Mouse (Mus musculus) midbrain, embryonic 16.5 days (tissue): ENCODE measurements around the gene Vps37b. TPM values are rescaled to one million over a fixed set of nuclear protein-coding genes. Genes with fewer than 3 reads are reported as not detected.

Experiments
- ATAC-seq: fragments of 200-750 bp; cut with Nextera tagmentation; 2 replicates; pipeline ENCODE4 v1.8.0; 2017; ENCODE audit warnings: moderate TSS enrichment
- H3K27ac ChIP-seq: fragments of 300-500 bp; sonication (generic); 2 replicates; pipeline ENCODE4 v1.5.1; 2014; ENCODE audit warnings: mild to moderate bottlenecking, low read length, mixed read lengths
- H3K27me3 ChIP-seq: fragments of 300-500 bp; sonication (generic); 2 replicates; pipeline ENCODE4 v1.6.1; 2014; ENCODE audit warnings: low read depth, low read length, mixed read lengths; ENCODE audit not compliant: control insufficient read depth, insufficient read depth
- H3K36me3 ChIP-seq: fragments of 300-500 bp; sonication (generic); 2 replicates; pipeline ENCODE4 v1.6.1; 2014; ENCODE audit warnings: mild to moderate bottlenecking, low read length, moderate library complexity, mixed read lengths; ENCODE audit not compliant: control insufficient read depth, insufficient read depth
- H3K4me1 ChIP-seq: fragments of 300-500 bp; sonication (generic); 2 replicates; pipeline ENCODE4 v1.6.1; 2014; ENCODE audit warnings: mild to moderate bottlenecking, low read length, mixed read lengths; ENCODE audit not compliant: control insufficient read depth, insufficient read depth
- H3K4me2 ChIP-seq: fragments of 300-500 bp; sonication (generic); 2 replicates; pipeline ENCODE4 v1.6.1; 2014; ENCODE audit warnings: mild to moderate bottlenecking, low read length, mixed read lengths
- H3K4me3 ChIP-seq: fragments of 300-500 bp; sonication (generic); 2 replicates; pipeline ENCODE4 v1.5.1; 2014; ENCODE audit warnings: low read depth, mild to moderate bottlenecking, low read length, moderate library complexity, mixed read lengths
- H3K9ac ChIP-seq: fragments of 300-500 bp; sonication (generic); 2 replicates; pipeline ENCODE4 v1.6.1; 2014; ENCODE audit warnings: low read depth, low read length, mixed read lengths
- H3K9me3 ChIP-seq: fragments of 300-500 bp; sonication (generic); replicated peaks from 2 replicates; pipeline ENCODE4 v1.6.1; 2014; ENCODE audit warnings: mild to moderate bottlenecking, low read length, mixed read lengths; ENCODE audit not compliant: control insufficient read depth, poor library complexity, severe bottlenecking
- WGBS: fragments of 180-500 bp; shearing (Covaris S2); extraction: QIAGEN DNeasy Blood & Tissue Kit; methylation state at CpG from one replicate; pipeline ENCODE4 v1.1.7; 2014; 5-methylcytosine and 5-hydroxymethylcytosine counted together
- polyA plus RNA-seq: library from polyadenylated mRNA; unstranded; fragments of >200 nt; fragmentation: Nextera tagmentation; extraction: Ambion mirVana; gene quantifications from 2 replicates; pipeline ENCODE4 v1.2.1, GENCODE M21; 2015

Gene Vps37b
- polyA plus RNA-seq, 1 experiment from 2014 or later, result 59.5 TPM

GRCm38 (mm10) chr5:124012885-124013284 lies 19.2 kb downstream of the Vps37b start:
- WGBS, result 78% methylated on average over 10 of the region's 10 CpGs
- 0 out of 2 replicates have a peak overlapping the region, but pooled peaks have one; percentile 32 for H3K27ac ChIP-seq
- H3K4me1 ChIP-seq, result peaks cover 47% of the 10 kb centered on the region
- no peak overlapping the region for H3K4me3 ChIP-seq
- ATAC-seq, result no peak
- no peak overlapping the region for H3K4me2 ChIP-seq
- H3K36me3 ChIP-seq, result peaks cover 8% of the 10 kb centered on the region; the same call in 1 of the 2 replicates
- H3K9me3 ChIP-seq, result no peaks in the 10 kb centered on the region
- H3K27me3 ChIP-seq, result no peaks in the 10 kb centered on the region
- H3K9ac ChIP-seq, result no peak overlapping the region

GRCm38 (mm10) chr5:124011927-124012326 lies 20.1 kb downstream of the Vps37b start:
- Histone ChIP-seq H3K4me1 (peaks cover 41% of the 10 kb centered on the region), H3K9ac (peak overlapping the region; percentile 44; the same call in 1 of the 2 replicates), H3K36me3 (peaks cover 8% of the 10 kb centered on the region; the same call in 1 of the 2 replicates), H3K27me3 (no peaks in the 10 kb centered on the region), H3K9me3 (no peaks in the 10 kb centered on the region), H3K4me3 (no peak overlapping the region), H3K27ac (peak overlapping the region; percentile 76), H3K4me2 (peak overlapping the region; percentile 24; the same call in 1 of the 2 replicates)
- 2% methylated on average over 8 of the region's 8 CpGs for WGBS
- no peak for ATAC-seq

GRCm38 (mm10) chr5:124010910-124011655 lies 21.0 kb downstream of the Vps37b start:
- ATAC-seq, result peak; percentile 70
- H3K4me2 ChIP-seq, result peak overlapping the region; percentile 13
- H3K27me3 ChIP-seq, result no peaks in the 10 kb centered on the region
- H3K4me1 ChIP-seq, result peaks cover 41% of the 10 kb centered on the region
- peak overlapping the region; percentile 76 for H3K27ac ChIP-seq
- 5% methylated on average over 19 of the region's 19 CpGs for WGBS
- H3K36me3 ChIP-seq, result peaks cover 17% of the 10 kb centered on the region; the same call in 1 of the 2 replicates
- H3K9me3 ChIP-seq, result no peaks in the 10 kb centered on the region
- no peak overlapping the region for H3K4me3 ChIP-seq
- H3K9ac ChIP-seq, result peak overlapping the region; percentile 44

GRCm38 (mm10) chr5:124010077-124010476 lies 22.0 kb downstream of the Vps37b start:
- no peak overlapping the region for H3K4me2 ChIP-seq
- no peak overlapping the region for H3K4me3 ChIP-seq
- H3K9me3 ChIP-seq, result no peaks in the 10 kb centered on the region
- no peak overlapping the region for H3K9ac ChIP-seq
- 89% methylated on average over 8 of the region's 8 CpGs for WGBS
- peaks cover 41% of the 10 kb centered on the region for H3K4me1 ChIP-seq
- H3K27me3 ChIP-seq, result no peaks in the 10 kb centered on the region
- ATAC-seq, result no peak
- H3K27ac ChIP-seq, result no peak overlapping the region
- H3K36me3 ChIP-seq, result peaks cover 21% of the 10 kb centered on the region; the same call in 1 of the 2 replicates

- Histone ChIP-seq H3K9me3 (no peaks in the 10 kb centered on the region), H3K4me1 (peaks cover 14% of the 10 kb centered on the region), H3K36me3 (peaks cover 33% of the 10 kb centered on the region), H3K9ac (no peak overlapping the region), H3K4me2 (no peak overlapping the region), H3K27me3 (no peaks in the 10 kb centered on the region), H3K4me3 (no peak overlapping the region), H3K27ac (no peak overlapping the region)
- ATAC-seq, result no peak
- WGBS, result 86% methylated on average over 17 of the region's 17 CpGs
These were observed 25.1 kb downstream of the Vps37b start for GRCm38 (mm10) chr5:124006891-124007491.

GRCm38 (mm10) chr5:124006082-124006873 lies 25.8 kb downstream of the Vps37b start:
- H3K9me3 ChIP-seq, result no peaks in the 10 kb centered on the region
- H3K27ac ChIP-seq, result no peak overlapping the region
- WGBS, result 90% methylated on average over 26 of the region's 26 CpGs
- H3K4me3 ChIP-seq, result no peak overlapping the region
- peaks cover 33% of the 10 kb centered on the region for H3K36me3 ChIP-seq
- H3K4me1 ChIP-seq, result peaks cover 7% of the 10 kb centered on the region
- no peak overlapping the region for H3K4me2 ChIP-seq
- ATAC-seq, result no peak
- no peak overlapping the region for H3K9ac ChIP-seq
- no peaks in the 10 kb centered on the region for H3K27me3 ChIP-seq

- Histone ChIP-seq H3K4me2 (no peak overlapping the region), H3K36me3 (peaks cover 33% of the 10 kb centered on the region), H3K4me1 (peaks cover under 1% of the 10 kb centered on the region; the same call in 1 of the 2 replicates), H3K9me3 (no peaks in the 10 kb centered on the region), H3K27ac (no peak overlapping the region), H3K27me3 (no peaks in the 10 kb centered on the region), H3K4me3 (no peak overlapping the region), H3K9ac (no peak overlapping the region)
- 80% methylated on average over 11 of the region's 11 CpGs for WGBS
- ATAC-seq, result no peak
These were observed 26.5 kb downstream of the Vps37b start for GRCm38 (mm10) chr5:124005591-124005990.

- no peak for ATAC-seq
- no peaks in the 10 kb centered on the region for H3K9me3 ChIP-seq
- no peaks in the 10 kb centered on the region for H3K27me3 ChIP-seq
- H3K9ac ChIP-seq, result no peak overlapping the region
- H3K27ac ChIP-seq, result no peak overlapping the region
- WGBS, result 93% methylated on average over 15 of the region's 15 CpGs
- no peak overlapping the region for H3K4me2 ChIP-seq
- H3K36me3 ChIP-seq, result peaks cover 33% of the 10 kb centered on the region
- no peaks in the 10 kb centered on the region for H3K4me1 ChIP-seq
- no peak overlapping the region for H3K4me3 ChIP-seq
These were observed 26.9 kb downstream of the Vps37b start for GRCm38 (mm10) chr5:124005151-124005500.
